Mouse (Mus musculus) MEL (cell line): ENCODE measurements around the gene Gm49388. TPM values are rescaled to one million over a fixed set of nuclear protein-coding genes. Genes with fewer than 3 reads are reported as not detected.
A peak's percentile ranks its signal among the peaks of the same experiment; 100 is the strongest.

Experiments used
- DNase-seq: peaks from one replicate; pipeline ENCODE4 v3.0.0; 2011; ENCODE audit warnings: low read depth, low spot score
- H3K27ac ChIP-seq: 2 replicates; pipeline ENCODE4 v1.5.1; 2012; ENCODE audit warnings: low read depth, mild to moderate bottlenecking, control low read depth, low read length, moderate library complexity; ENCODE audit not compliant: control insufficient read depth
- H3K27me3 ChIP-seq, 2 experiments: fragments of 150-350 bp in 1 of 2; sonication (generic) in 1 of 2; 2 replicates each; pipeline ENCODE4 v1.6.1; 2012; ENCODE audit warnings: low read length in 2 of 2, mild to moderate bottlenecking in 2 of 2, improper control_type of control experiment in 1 of 2, moderate library complexity in 1 of 2; ENCODE audit not compliant: insufficient read depth in 2 of 2, control insufficient read depth in 1 of 2
- H3K36me3 ChIP-seq, 2 experiments: 2 replicates each; pipeline ENCODE4 v1.6.1; 2012 to 2014; ENCODE audit warnings: low read length in 2 of 2, improper control_type of control experiment in 1 of 2, inconsistent platforms in 1 of 2, mild to moderate bottlenecking in 1 of 2; ENCODE audit not compliant: insufficient read depth in 2 of 2, control insufficient read depth in 1 of 2
- H3K4me1 ChIP-seq, 2 experiments: fragments of 150-350 bp in 1 of 2; sonication (generic) in 1 of 2; 2 replicates each; pipeline ENCODE4 v1.6.1; 2012; ENCODE audit warnings: low read length in 2 of 2, improper control_type of control experiment in 1 of 2, mild to moderate bottlenecking in 1 of 2; ENCODE audit not compliant: insufficient read depth in 2 of 2, control insufficient read depth in 1 of 2
- H3K4me3 ChIP-seq, 2 experiments: fragments of 150-350 bp in 1 of 2; sonication (generic) in 1 of 2; 2 replicates each; pipeline ENCODE4 v1.5.1; 2012; ENCODE audit warnings: low read depth in 2 of 2, low read length in 2 of 2, mild to moderate bottlenecking in 2 of 2, moderate library complexity in 2 of 2, control low read depth in 1 of 2, improper control_type of control experiment in 1 of 2; ENCODE audit not compliant: control insufficient read depth in 1 of 2, insufficient read depth in 1 of 2
- H3K79me2 ChIP-seq: 2 replicates; pipeline ENCODE4 v1.6.1; 2012; ENCODE audit warnings: mild to moderate bottlenecking, low read length, moderate library complexity; ENCODE audit not compliant: control insufficient read depth, poor library complexity, insufficient read depth
- H3K9ac ChIP-seq: 2 replicates; pipeline ENCODE4 v1.6.1; 2012; ENCODE audit warnings: low read depth, mild to moderate bottlenecking, control low read depth, low read length, moderate library complexity; ENCODE audit not compliant: control insufficient read depth, poor library complexity, severe bottlenecking
- H3K9me3 ChIP-seq: fragments of 150-350 bp; sonication (generic); replicated peaks from 2 replicates; pipeline ENCODE4 v1.6.1; 2012; ENCODE audit warnings: mild to moderate bottlenecking, low read length, improper control_type of control experiment, moderate library complexity; ENCODE audit not compliant: insufficient read depth
- CTCF ChIP-seq, 3 experiments: IDR thresholded peaks in 2 of 3; conservative IDR thresholded peaks in 1 of 3; 2 replicates each; pipeline ENCODE4 v1.5.1; 2011 to 2012; ENCODE audit warnings: low read length in 3 of 3, low read depth in 2 of 3, mild to moderate bottlenecking in 2 of 3, improper control_type of control experiment in 1 of 3, inconsistent platforms in 1 of 3, mixed read lengths in 1 of 3, moderate library complexity in 1 of 3; ENCODE audit not compliant: control insufficient read depth in 1 of 3, insufficient read depth in 1 of 3, poor library complexity in 1 of 3, severe bottlenecking in 1 of 3
- E2F4 ChIP-seq: IDR thresholded peaks from 2 replicates; pipeline ENCODE4 v1.6.1; 2011; ENCODE audit warnings: low read depth, low read length, improper control_type of control experiment, borderline replicate concordance
- ELF1 ChIP-seq: IDR thresholded peaks from 2 replicates; pipeline ENCODE4 v1.6.1; 2014; ENCODE audit warnings: low read depth, mild to moderate bottlenecking, inconsistent platforms, low read length, improper control_type of control experiment, moderate library complexity
- EP300 ChIP-seq, 2 experiments: IDR thresholded peaks; 2 replicates each; pipeline ENCODE4 v1.6.1; 2011; ENCODE audit warnings: improper control_type of control experiment in 2 of 2, low read length in 2 of 2, low read depth in 1 of 2, mild to moderate bottlenecking in 1 of 2
- ETS1 ChIP-seq: IDR thresholded peaks from 2 replicates; pipeline ENCODE4 v1.6.1; 2012; ENCODE audit warnings: low read depth, mild to moderate bottlenecking, inconsistent platforms, low read length, improper control_type of control experiment, moderate library complexity
- GATA1 ChIP-seq: IDR thresholded peaks from 2 replicates; pipeline ENCODE4 v1.6.1; 2011; ENCODE audit warnings: low read depth, low read length, improper control_type of control experiment
- HCFC1 ChIP-seq: IDR thresholded peaks from 2 replicates; pipeline ENCODE4 v1.6.1; 2012; ENCODE audit warnings: low read depth, mild to moderate bottlenecking, inconsistent platforms, low read length, improper control_type of control experiment, moderate library complexity
- JUND ChIP-seq: IDR thresholded peaks from 2 replicates; pipeline ENCODE4 v1.6.1; 2011; ENCODE audit warnings: low read depth, mild to moderate bottlenecking, improper control_type of control experiment, low read length
- KAT2A ChIP-seq: conservative IDR thresholded peaks from 2 replicates; pipeline ENCODE4 v1.6.1; 2012; ENCODE audit warnings: low read depth, low read length, improper control_type of control experiment, inconsistent platforms
- MAFK ChIP-seq: IDR thresholded peaks from 2 replicates; pipeline ENCODE4 v1.6.1; 2011; ENCODE audit warnings: low read depth, mild to moderate bottlenecking, low read length, improper control_type of control experiment, borderline replicate concordance
- MAZ ChIP-seq: IDR thresholded peaks from 2 replicates; pipeline ENCODE4 v1.6.1; 2012; ENCODE audit warnings: low read depth, mild to moderate bottlenecking, inconsistent platforms, low read length, improper control_type of control experiment
- MXI1 ChIP-seq: IDR thresholded peaks from 2 replicates; pipeline ENCODE4 v1.6.1; 2011; ENCODE audit warnings: mild to moderate bottlenecking, low read depth, low read length, improper control_type of control experiment
- MYB ChIP-seq: IDR thresholded peaks from 2 replicates; pipeline ENCODE4 v1.6.1; 2011; ENCODE audit warnings: mild to moderate bottlenecking, low read depth, low read length, improper control_type of control experiment
- NRF1 ChIP-seq: IDR thresholded peaks from 2 replicates; pipeline ENCODE4 v1.6.1; 2014; ENCODE audit warnings: low read depth, mild to moderate bottlenecking, inconsistent platforms, low read length, improper control_type of control experiment, moderate library complexity; ENCODE audit not compliant: poor library complexity, insufficient read depth, severe bottlenecking
- POLR2A ChIP-seq, 2 experiments: IDR thresholded peaks; 2 replicates each; pipeline ENCODE4 v1.6.1; 2011 to 2012; ENCODE audit warnings: low read length in 2 of 2, mild to moderate bottlenecking in 2 of 2, control low read depth in 1 of 2, improper control_type of control experiment in 1 of 2, low read depth in 1 of 2, moderate library complexity in 1 of 2; ENCODE audit not compliant: control insufficient read depth in 1 of 2, insufficient read depth in 1 of 2, poor library complexity in 1 of 2
- RAD21 ChIP-seq: IDR thresholded peaks from 2 replicates; pipeline ENCODE4 v1.6.1; 2011; ENCODE audit warnings: mild to moderate bottlenecking, low read depth, low read length, improper control_type of control experiment
- RCOR1 ChIP-seq: IDR thresholded peaks from 2 replicates; pipeline ENCODE4 v1.6.1; 2012; ENCODE audit warnings: low read depth, mild to moderate bottlenecking, inconsistent platforms, low read length, improper control_type of control experiment
- SIN3A ChIP-seq: IDR thresholded peaks from 2 replicates; pipeline ENCODE4 v1.6.1; 2012; ENCODE audit warnings: low read length, improper control_type of control experiment, inconsistent platforms
- SMC3 ChIP-seq: IDR thresholded peaks from 2 replicates; pipeline ENCODE4 v1.6.1; 2011; ENCODE audit warnings: low read depth, low read length, improper control_type of control experiment
- TAL1 ChIP-seq: IDR thresholded peaks from 2 replicates; pipeline ENCODE4 v1.6.1; 2012; ENCODE audit warnings: mild to moderate bottlenecking, inconsistent platforms, low read length, moderate library complexity, mixed read lengths
- TCF12 ChIP-seq: IDR thresholded peaks from 2 replicates; pipeline ENCODE4 v1.6.1; 2014; ENCODE audit warnings: low read depth, mild to moderate bottlenecking, inconsistent platforms, low read length, improper control_type of control experiment, moderate library complexity
- UBTF ChIP-seq: IDR thresholded peaks from 2 replicates; pipeline ENCODE4 v1.6.1; 2012; ENCODE audit warnings: low read depth, mild to moderate bottlenecking, inconsistent platforms, low read length, improper control_type of control experiment, moderate library complexity, borderline replicate concordance; ENCODE audit not compliant: insufficient read depth
- ZC3H11A ChIP-seq: IDR thresholded peaks from 2 replicates; pipeline ENCODE4 v1.6.1; 2012; ENCODE audit warnings: low read depth, mild to moderate bottlenecking, inconsistent platforms, low read length, improper control_type of control experiment
- ZNF384 ChIP-seq: IDR thresholded peaks from 2 replicates; pipeline ENCODE4 v1.6.1; 2012; ENCODE audit warnings: low read depth, mild to moderate bottlenecking, inconsistent platforms, low read length, improper control_type of control experiment
- polyA plus RNA-seq, 2 experiments: library from polyadenylated mRNA; stranded (reverse) in 1 of 2; unstranded in 1 of 2; fragments of >175 nt in 1 of 2; fragments of >200 nt in 1 of 2; gene quantifications; 2 replicates each; pipeline versions ENCODE4 v1.2.1 to v1.2.4; 2012; ENCODE audit warnings: low replicate concordance in 2 of 2, low read depth in 1 of 2; ENCODE audit not compliant: insufficient read length in 2 of 2, insufficient read depth in 1 of 2, missing spikeins in 1 of 2
- total RNA-seq: library from RNA; depleted of rRNA; stranded (reverse); fragments of 300-350 nt; gene quantifications from 2 replicates; pipeline ENCODE4 v1.2.3, GENCODE M21; 2012

The Gm49388 gene
- total and polyA plus RNA-seq, 3 experiments: 0.73 to 1.3 TPM; not detected in 1

DNA sequence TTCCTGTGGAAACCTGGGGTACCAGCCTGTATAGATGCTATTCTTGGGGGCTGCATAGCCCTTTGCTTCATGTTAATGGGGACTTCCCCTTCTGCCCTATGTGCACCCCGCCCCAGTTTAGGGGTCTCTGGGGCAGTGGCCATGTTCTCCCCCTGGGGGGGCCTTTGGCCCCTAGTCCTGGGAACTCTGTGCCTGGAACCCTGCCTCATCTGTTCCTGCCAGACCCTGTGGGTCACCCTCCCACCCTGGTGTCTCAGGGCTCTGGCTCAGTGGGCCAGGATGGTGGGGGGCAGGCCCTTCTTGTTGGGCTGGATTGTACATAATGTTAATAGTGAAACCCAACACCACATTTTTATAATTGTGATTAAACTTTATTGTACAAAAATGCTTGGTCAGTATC, 14.3 kb downstream of the Gm49388 start:
- H3K4me1 ChIP-seq: peaks cover 0 to 7% of the 10 kb centered on the region in 2 experiments; a peak in 3 of 4 replicates
- no peak for TF ChIP-seq NRF1
- no peak for TF ChIP-seq ZNF384
- TF ChIP-seq RAD21: no peak
- TF ChIP-seq CTCF (IDR thresholded peaks at IDR 0.05 in 2 of 3, conservative IDR thresholded peaks at IDR 0.05 in 1 of 3; ENCODE audit: control insufficient read depth in 1 of 3, insufficient read depth in 1 of 3, low read depth in 2 of 3, low read length in 3 of 3, poor library complexity in 1 of 3, severe bottlenecking in 1 of 3): no peak
- no peak for TF ChIP-seq ZC3H11A
- no peak for TF ChIP-seq GATA1
- no peak for TF ChIP-seq RCOR1
- TF ChIP-seq MYB: no peak
- no peak for TF ChIP-seq TAL1
- TF ChIP-seq ETS1: no peak
- TF ChIP-seq HCFC1: no peak
- no peak for TF ChIP-seq KAT2A
- TF ChIP-seq SMC3: no peak
- no peak for TF ChIP-seq POLR2A (IDR thresholded peaks at IDR 0.05; ENCODE audit: control insufficient read depth in 1 of 2, insufficient read depth in 1 of 2, low read depth in 1 of 2, low read length in 2 of 2, poor library complexity in 1 of 2)
- TF ChIP-seq SIN3A: no peak
- TF ChIP-seq E2F4: no peak
- no peak for TF ChIP-seq TCF12
- no peak for TF ChIP-seq JUND
- TF ChIP-seq MAFK: no peak
- TF ChIP-seq ELF1: no peak
- TF ChIP-seq, all 39 proteins: peak for 0
- Histone ChIP-seq H3K4me3 (no peak overlapping the region), H3K36me3 (peaks cover 4% of the 10 kb centered on the region in 2 experiments; a peak in 2 of 4 replicates), H3K79me2 (no peaks in the 10 kb centered on the region), H3K27ac (no peak overlapping the region), H3K27me3 (no peaks in the 10 kb centered on the region), H3K9ac (no peak overlapping the region), H3K9me3 (no peaks in the 10 kb centered on the region)
- no peak for DNase-seq

DNA sequence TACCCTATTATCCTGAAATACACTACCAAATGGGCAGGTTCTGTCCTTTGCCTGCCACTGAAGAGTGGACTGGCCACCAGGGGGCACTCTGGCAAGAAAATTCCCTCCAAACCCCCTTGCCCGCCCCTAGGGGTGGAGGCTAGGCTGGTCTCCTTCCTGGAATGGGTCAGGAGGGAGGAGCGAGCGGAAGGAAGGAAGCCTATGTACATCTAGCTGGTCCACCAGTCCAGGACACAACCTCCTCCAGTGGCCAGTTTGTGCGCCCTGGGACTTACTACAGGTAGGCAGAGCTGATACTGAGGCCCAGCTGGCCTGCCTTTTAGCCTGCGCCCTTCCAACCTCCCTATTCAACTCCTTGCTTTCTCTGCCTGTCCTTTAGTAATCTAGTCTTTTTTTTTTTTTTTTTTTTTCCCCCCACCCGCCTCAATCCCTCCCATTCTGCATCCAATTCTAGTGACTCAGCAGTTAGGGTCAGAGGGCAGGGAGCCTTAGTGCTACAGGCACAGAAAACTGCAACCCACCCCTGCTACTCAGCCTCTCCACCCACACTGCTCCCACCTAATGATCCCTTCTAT, 15.1 kb downstream of the Gm49388 start, which contains the start of gene Hsd3b7:
Gene Hsd3b7, plus strand, starts transcription at position 170 of the 575 bp plus-strand sequence.
- H3K27me3 ChIP-seq: no peaks in the 10 kb centered on the region
- no peaks in the 10 kb centered on the region for H3K9me3 ChIP-seq
- H3K4me1 ChIP-seq: peaks cover 5 to 14% of the 10 kb centered on the region in 2 experiments
- H3K79me2 ChIP-seq: no peaks in the 10 kb centered on the region; the same call in 1 of the 2 replicates
- no peak for TF ChIP-seq MXI1
- TF ChIP-seq ZNF384: 0 out of 2 replicates have a peak, but pooled peaks have one; percentile 4
- TF ChIP-seq MAZ: peak; percentile 53; the same call in 1 of the 2 replicates
- TF ChIP-seq RAD21: peak; percentile 58
- peak; percentile 50 for TF ChIP-seq ZC3H11A
- TF ChIP-seq POLR2A (IDR thresholded peaks at IDR 0.05; ENCODE audit: control insufficient read depth in 1 of 2, insufficient read depth in 1 of 2, low read depth in 1 of 2, low read length in 2 of 2, poor library complexity in 1 of 2): 0 out of 4 replicates have a peak, but pooled peaks of 1 of the 2 experiments have one; percentile 17
- peak; percentile 91 to 93 (median 92) for TF ChIP-seq CTCF (IDR thresholded peaks at IDR 0.05 in 2 of 3, conservative IDR thresholded peaks at IDR 0.05 in 1 of 3; ENCODE audit: control insufficient read depth in 1 of 3, insufficient read depth in 1 of 3, low read depth in 2 of 3, low read length in 3 of 3, poor library complexity in 1 of 3, severe bottlenecking in 1 of 3)
- TF ChIP-seq UBTF: no peak
- TF ChIP-seq JUND: no peak
- no peak for TF ChIP-seq EP300 (IDR thresholded peaks at IDR 0.05; ENCODE audit: low read depth in 1 of 2, low read length in 2 of 2)
- peak; percentile 88 for TF ChIP-seq SMC3
- TF ChIP-seq HCFC1: no peak; the same call in 1 of the 2 replicates
- no peak within 1 kb of the TSS for H3K4me3 ChIP-seq
- no peak within 1 kb of the TSS for H3K9ac ChIP-seq
- no peak within 1 kb of the TSS for H3K27ac ChIP-seq
- H3K36me3 ChIP-seq: peaks cover 0 to 9% of the 10 kb centered on the region in 2 experiments; a peak in 3 of 4 replicates
- DNase-seq: peak; percentile 80
